Mouse (Mus musculus): ENCODE results near the gene Rab13. TPM values are rescaled to one million over a fixed set of nuclear protein-coding genes. Genes with fewer than 3 reads are reported as not detected.

The Rab13 gene
- polyA plus RNA-seq, 1 experiment from 2014 or later = 25.4 TPM

- H3K36me3 ChIP-seq (replicated peaks) = peaks cover 62% of the 10 kb centered on the region
- no peak for DNase-seq (ENCODE audit: low spot score)
Measured at GRCm38 (mm10) chr3:90265932-90266741, 52.6 kb downstream of the Rab13 start.

GRCm38 (mm10) chr3:90266901-90267775 is 53.6 kb downstream of the Rab13 start:
- H3K27ac ChIP-seq (replicated peaks) = no peak overlapping the region
- H3K4me3 ChIP-seq = peak overlapping the region; percentile 82; the same call in 1 of the 2 replicates
- H3K36me3 ChIP-seq (replicated peaks) = peaks cover 62% of the 10 kb centered on the region
- H3K9me3 ChIP-seq = no peaks in the 10 kb centered on the region
- H3K4me1 ChIP-seq = peaks cover 31% of the 10 kb centered on the region
- H3K27me3 ChIP-seq (replicated peaks; ENCODE audit: low read depth, poor library complexity, severe bottlenecking) = no peaks in the 10 kb centered on the region
- DNase-seq (ENCODE audit: low spot score) = no peak
- WGBS = 92% methylated on average over 20 of the region's 20 CpGs

More at GRCm38 (mm10) chr3:90265932-90266741, 52.6 kb downstream of the Rab13 start:
- no peaks in the 10 kb centered on the region for H3K27me3 ChIP-seq (replicated peaks; ENCODE audit: low read depth, poor library complexity, severe bottlenecking)
- WGBS = 26% methylated on average over 16 of the region's 16 CpGs
- H3K4me1 ChIP-seq = peaks cover 24% of the 10 kb centered on the region
- peak overlapping the region; percentile 97 for H3K27ac ChIP-seq (replicated peaks)
- H3K9me3 ChIP-seq = no peaks in the 10 kb centered on the region
- peak overlapping the region; percentile 82 for H3K4me3 ChIP-seq

GRCm38 (mm10) chr3:90268190-90268589 is 54.7 kb downstream of the Rab13 start:
- peaks cover 62% of the 10 kb centered on the region for H3K36me3 ChIP-seq (replicated peaks)
- WGBS = 95% methylated on average over 11 of the region's 11 CpGs
- H3K27ac ChIP-seq (replicated peaks) = no peak overlapping the region
- DNase-seq (ENCODE audit: low spot score) = no peak
- no peaks in the 10 kb centered on the region for H3K9me3 ChIP-seq
- no peak overlapping the region for H3K4me3 ChIP-seq
- H3K4me1 ChIP-seq = peaks cover 33% of the 10 kb centered on the region
- no peaks in the 10 kb centered on the region for H3K27me3 ChIP-seq (replicated peaks; ENCODE audit: low read depth, poor library complexity, severe bottlenecking)

GRCm38 (mm10) chr3:90268971-90269370 is 55.5 kb downstream of the Rab13 start:
- no peak for DNase-seq (ENCODE audit: low spot score)
- H3K9me3 ChIP-seq = no peaks in the 10 kb centered on the region
- no peak overlapping the region for H3K27ac ChIP-seq (replicated peaks)
- peaks cover 62% of the 10 kb centered on the region for H3K36me3 ChIP-seq (replicated peaks)
- 90% methylated on average over 16 of the region's 16 CpGs for WGBS
- H3K4me1 ChIP-seq = peaks cover 33% of the 10 kb centered on the region
- H3K27me3 ChIP-seq (replicated peaks; ENCODE audit: low read depth, poor library complexity, severe bottlenecking) = no peaks in the 10 kb centered on the region
- no peak overlapping the region for H3K4me3 ChIP-seq

DNA sequence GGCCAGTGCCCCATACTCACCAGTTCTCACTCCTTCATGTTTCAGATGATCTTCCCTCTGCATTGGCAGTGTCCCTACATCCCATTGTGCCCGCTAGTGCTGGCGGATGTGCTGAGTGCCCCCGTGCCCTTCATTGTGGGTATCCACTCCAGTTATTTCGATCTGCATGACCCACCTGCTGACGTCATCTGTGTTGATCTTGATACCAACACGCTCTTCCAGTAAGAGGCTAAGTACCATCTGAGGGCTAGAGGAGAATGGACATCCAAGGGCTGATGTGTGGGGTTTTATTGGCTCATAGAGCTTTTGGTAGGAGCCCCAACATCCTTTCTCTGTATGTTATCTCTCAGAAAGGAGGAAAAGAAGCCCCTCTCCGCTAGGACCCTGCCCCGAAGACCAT is 57.3 kb downstream of the Rab13 start:
- Histone ChIP-seq H3K4me1 (peaks cover 20% of the 10 kb centered on the region), H3K4me3 (no peak overlapping the region), H3K27me3 (replicated peaks; ENCODE audit: low read depth, poor library complexity, severe bottlenecking) (no peaks in the 10 kb centered on the region), H3K9me3 (no peaks in the 10 kb centered on the region), H3K27ac (replicated peaks) (no peak overlapping the region), H3K36me3 (replicated peaks) (peaks cover 69% of the 10 kb centered on the region)
- WGBS = 95% methylated on average over 8 of the region's 8 CpGs
- no peak for DNase-seq (ENCODE audit: low spot score)

- no peak for DNase-seq (ENCODE audit: low spot score)
- WGBS = 70% methylated on average over 9 of the region's 9 CpGs
- Histone ChIP-seq H3K27me3 (replicated peaks; ENCODE audit: low read depth, poor library complexity, severe bottlenecking) (no peaks in the 10 kb centered on the region), H3K27ac (replicated peaks) (no peak overlapping the region), H3K4me3 (no peak overlapping the region), H3K4me1 (peaks cover 15% of the 10 kb centered on the region), H3K9me3 (no peaks in the 10 kb centered on the region), H3K36me3 (replicated peaks) (peaks cover 83% of the 10 kb centered on the region)
Measured at GRCm38 (mm10) chr3:90272170-90272569, 58.7 kb downstream of the Rab13 start.

DNA sequence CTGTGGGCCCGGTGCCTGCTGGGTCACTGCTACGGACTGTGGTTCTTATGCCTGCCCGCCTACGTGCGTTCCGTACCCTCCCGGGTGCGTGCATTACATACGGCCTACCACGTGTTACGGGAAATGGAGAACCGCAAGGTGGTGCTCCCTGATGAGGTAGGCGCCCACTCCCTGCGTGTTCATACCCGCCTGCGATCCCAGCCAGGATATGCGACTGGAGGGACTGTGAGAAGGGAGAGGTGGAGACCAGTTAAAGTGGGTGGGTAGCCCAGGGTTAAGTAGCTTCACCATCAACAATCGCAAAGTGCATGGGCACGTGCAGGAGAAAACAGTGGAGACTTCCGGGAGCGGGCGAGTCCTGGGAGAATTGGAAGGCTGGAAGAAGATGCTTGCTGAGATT is 60.4 kb downstream of the Rab13 start:
- no peak for DNase-seq (ENCODE audit: low spot score)
- peaks cover 85% of the 10 kb centered on the region for H3K36me3 ChIP-seq (replicated peaks)
- H3K27ac ChIP-seq (replicated peaks) = no peak overlapping the region
- H3K4me1 ChIP-seq = peaks cover 15% of the 10 kb centered on the region
- H3K9me3 ChIP-seq = no peaks in the 10 kb centered on the region
- H3K27me3 ChIP-seq (replicated peaks; ENCODE audit: low read depth, poor library complexity, severe bottlenecking) = no peaks in the 10 kb centered on the region
- H3K4me3 ChIP-seq = no peak overlapping the region
- 92% methylated on average over 22 of the region's 22 CpGs for WGBS

GRCm38 (mm10) chr3:90275286-90275685 is 61.8 kb downstream of the Rab13 start:
- DNase-seq (ENCODE audit: low spot score) = no peak
- no peak overlapping the region for H3K4me3 ChIP-seq
- peaks cover 15% of the 10 kb centered on the region for H3K4me1 ChIP-seq
- no peak overlapping the region for H3K27ac ChIP-seq (replicated peaks)
- H3K27me3 ChIP-seq (replicated peaks; ENCODE audit: low read depth, poor library complexity, severe bottlenecking) = no peaks in the 10 kb centered on the region
- WGBS = 89% methylated on average over 11 of the region's 11 CpGs
- peaks cover 94% of the 10 kb centered on the region for H3K36me3 ChIP-seq (replicated peaks)
- H3K9me3 ChIP-seq = no peaks in the 10 kb centered on the region

Small RNA genes lying within 50 kb of the gene (microRNA-seq; reads per million reads assigned to microRNA genes)
- not detected for gene Mir7012

Other genes starting within 250 kb of the Rab13 start
- 200 and 206 TPM in 2 replicates for gene Hax1, start 214.9 kb upstream of the Rab13 start, polyA plus RNA-seq (2016; fragmentation: Nextera tagmentation; extraction: Ambion mirVana)
- gene 4933434E20Rik, start 162.1 kb upstream of the Rab13 start, polyA plus RNA-seq (2016; fragmentation: Nextera tagmentation; extraction: Ambion mirVana) = 181 and 195 TPM in 2 replicates
- gene Ubap2l, start 161.1 kb upstream of the Rab13 start, polyA plus RNA-seq (2016; fragmentation: Nextera tagmentation; extraction: Ambion mirVana) = 240 and 243 TPM in 2 replicates
- 597 and 601 TPM in 2 replicates for gene Tpm3, start 141.0 kb upstream of the Rab13 start, polyA plus RNA-seq (2016; fragmentation: Nextera tagmentation; extraction: Ambion mirVana)
- gene Nup210l, start 109.6 kb upstream of the Rab13 start, polyA plus RNA-seq (2016; fragmentation: Nextera tagmentation; extraction: Ambion mirVana) = 0.55 and 0.59 TPM in 2 replicates
- 1,048 and 1,124 TPM in 2 replicates for gene Rps27, start within 50 bp of the Rab13 start, polyA plus RNA-seq (2016; fragmentation: Nextera tagmentation; extraction: Ambion mirVana)
- 79.3 and 81.4 TPM in 2 replicates for gene Jtb, start 17.9 kb downstream of the Rab13 start, polyA plus RNA-seq (2016; fragmentation: Nextera tagmentation; extraction: Ambion mirVana)
- gene Creb3l4, start 29.8 kb downstream of the Rab13 start, polyA plus RNA-seq (2016; fragmentation: Nextera tagmentation; extraction: Ambion mirVana) = 4.2 and 6.1 TPM in 2 replicates
- 60.9 and 64.2 TPM in 2 replicates for gene Slc39a1, start 34.5 kb downstream of the Rab13 start, polyA plus RNA-seq (2016; fragmentation: Nextera tagmentation; extraction: Ambion mirVana)
- 26.1 and 26.8 TPM in 2 replicates for gene Crtc2, start 40.5 kb downstream of the Rab13 start, polyA plus RNA-seq (2016; fragmentation: Nextera tagmentation; extraction: Ambion mirVana)
- 4.3 and 5.3 TPM in 2 replicates for gene Dennd4b, start 51.5 kb downstream of the Rab13 start, polyA plus RNA-seq (2016; fragmentation: Nextera tagmentation; extraction: Ambion mirVana)
- gene Gatad2b, start 79.5 kb downstream of the Rab13 start, polyA plus RNA-seq (2016; fragmentation: Nextera tagmentation; extraction: Ambion mirVana) = 13.6 and 15.7 TPM in 2 replicates
- gene Slc27a3, start 176.2 kb downstream of the Rab13 start, polyA plus RNA-seq (2016; fragmentation: Nextera tagmentation; extraction: Ambion mirVana) = 29.4 and 33.9 TPM in 2 replicates
- gene Ints3, start 219.9 kb downstream of the Rab13 start, polyA plus RNA-seq (2016; fragmentation: Nextera tagmentation; extraction: Ambion mirVana) = 42.8 and 46.3 TPM in 2 replicates